In genomic region chr4:115088611-115089338, GRCm38 (mm10) we compare ENCODE assay signal across 9 mouse cellular contexts. TPM values are rescaled to one million over a fixed set of nuclear protein-coding genes. Genes with fewer than 3 reads are reported as not detected.
DNase-seq lines count a peak whose midpoint lies in the region; ATAC-seq and TF ChIP-seq lines count a peak whose summit lies in the region.
"Had no signal": no experiment of that assay in that cellular context is flagged by ENCODE, and none has a peak within 500 bp of the region (broad histone marks: within the 10 kb centered on the region; RNA-seq: fewer than 3 reads in every experiment).

Pdzk1ip1 (plus strand) TSS chr4:115088708.

- peak within 1 kb of the TSS; percentile 48; the same call in 1 of the 2 replicates for H3K9ac ChIP-seq in heart, embryonic 12.5 days
- peak within 1 kb of the TSS; percentile 53 for H3K9ac ChIP-seq in kidney, embryonic 16.5 days (replicated peaks; ENCODE audit: low read length)
- H3K9ac ChIP-seq: neural tube, embryonic 13.5 days had no signal

- 18% methylated on average over 11 of the region's 11 CpGs for WGBS in heart, embryonic 12.5 days
- WGBS in kidney, embryonic 16.5 days: 9% methylated on average over 11 of the region's 11 CpGs

- H3K27me3 ChIP-seq in heart, embryonic 12.5 days (replicated peaks): peaks cover 70% of the 10 kb centered on the region
- H3K27me3 ChIP-seq in kidney, embryonic 16.5 days (ENCODE audit: insufficient read depth, low read length): no peaks in the 10 kb centered on the region

- H3K27ac ChIP-seq in heart, embryonic 12.5 days (ENCODE audit: poor library complexity, severe bottlenecking): peak within 1 kb of the TSS; percentile 25; the same call in 1 of the 2 replicates
- no peak within 1 kb of the TSS for H3K27ac ChIP-seq in bone marrow macrophage, adult 2 months (ENCODE audit: insufficient read depth, low read depth, low read length)
- peak within 1 kb of the TSS; percentile 85 for H3K27ac ChIP-seq in kidney, embryonic 16.5 days (ENCODE audit: low read length)
- H3K27ac ChIP-seq: neural tube, embryonic 13.5 days had no signal

- peak within 1 kb of the TSS; percentile 30 for H3K4me3 ChIP-seq in heart, embryonic 12.5 days
- H3K4me3 ChIP-seq in bone marrow macrophage, adult 2 months (ENCODE audit: insufficient read depth, low read length): peak within 1 kb of the TSS; percentile 45
- H3K4me3 ChIP-seq in kidney, embryonic 16.5 days (ENCODE audit: low read length): peak within 1 kb of the TSS; percentile 37
- H3K4me3 ChIP-seq: neural tube, embryonic 13.5 days had no signal

- intact Hi-C loops in heart, postnatal 36 days (cut with DNase I): loop anchor here (10.0 kb wide), 1 partner anchor 424 kb away; no protein-coding TSS in a partner anchor
- intact Hi-C loops in left cerebral cortex, postnatal 4 days (cut with DNase I): no loop called here
- intact Hi-C loops in gastrocnemius, postnatal 36 days (cut with DNase I): loop anchor here (5.0 kb wide), 1 partner anchor 91 kb away; no protein-coding TSS in a partner anchor

- no peak for TF ChIP-seq POLR2A in bone marrow macrophage, adult 2 months (IDR thresholded peaks at IDR 0.05; ENCODE audit: borderline replicate concordance, low read depth, low read length)

- H3K9me3 ChIP-seq in heart, embryonic 12.5 days (replicated peaks): no peaks in the 10 kb centered on the region
- H3K9me3 ChIP-seq in kidney, embryonic 16.5 days (ENCODE audit: low read length): no peaks in the 10 kb centered on the region
- H3K9me3 ChIP-seq: neural tube, embryonic 13.5 days had no signal

- peak; percentile 74 for ATAC-seq in heart, embryonic 12.5 days (ENCODE audit: insufficient number of reproducible peaks, low FRiP score)
- ATAC-seq in kidney, embryonic 16.5 days (ENCODE audit: low FRiP score, low TSS enrichment): peak; percentile 49

- H3K4me1 ChIP-seq in heart, embryonic 12.5 days (replicated peaks): no peaks in the 10 kb centered on the region; the same call in 1 of the 2 replicates
- H3K4me1 ChIP-seq in bone marrow macrophage, adult 2 months (ENCODE audit: control insufficient read depth, insufficient read depth, low read length): peaks cover 21% of the 10 kb centered on the region
- H3K4me1 ChIP-seq in kidney, embryonic 16.5 days (ENCODE audit: insufficient read depth, low read length): 0 out of 2 replicates have a peak, but pooled peaks cover 18% of the 10 kb centered on the region
- H3K4me1 ChIP-seq: neural tube, embryonic 13.5 days had no signal

- TF ChIP-seq CTCF in bone marrow macrophage, adult 2 months (IDR thresholded peaks at IDR 0.05; ENCODE audit: low read depth, low read length): no peak

- peak within 1 kb of the TSS; percentile 54 for H3K4me2 ChIP-seq in heart, embryonic 12.5 days
- H3K4me2 ChIP-seq in kidney, embryonic 16.5 days (replicated peaks; ENCODE audit: low read depth, low read length): peak within 1 kb of the TSS; percentile 41
- H3K4me2 ChIP-seq: neural tube, embryonic 13.5 days had no signal

- no peaks in the 10 kb centered on the region for H3K36me3 ChIP-seq in heart, embryonic 12.5 days
- H3K36me3 ChIP-seq in kidney, embryonic 16.5 days (ENCODE audit: insufficient read depth, low read length): no peaks in the 10 kb centered on the region
- H3K36me3 ChIP-seq: neural tube, embryonic 13.5 days had no signal

- no peak for DNase-seq in heart, postnatal 36 days
- DNase-seq in lung, postnatal 14 days: peak; percentile 35
- DNase-seq in left cerebral cortex, postnatal 4 days: no peak
- no peak for DNase-seq in gastrocnemius, postnatal 36 days
- no peak for DNase-seq in frontal cortex, adult 2 months (ENCODE audit: extremely low spot score in 1 of 2, low spot score in 1 of 2)

RNA-seq across cellular contexts. Expression of gene Pdzk1ip1, which starts in this region (rescaled TPM):
- 38.8 and 39.2 TPM in 2 replicates for polyA plus RNA-seq in heart, embryonic 12.5 days (2016; fragmentation: Nextera tagmentation; extraction: Ambion mirVana)
- total RNA-seq in heart, postnatal 36 days (2021): not detected
- polyA plus RNA-seq in bone marrow macrophage, adult 2 months (2012; ENCODE audit: insufficient read depth, insufficient read length, missing spikeins): 1.5 and 2.0 TPM in 2 replicates
- 292 and 326 TPM in 2 replicates for polyA plus RNA-seq in kidney, embryonic 16.5 days (2015; fragmentation: Nextera tagmentation; extraction: Ambion mirVana)
- total RNA-seq in left cerebral cortex, postnatal 4 days (2021): under 1 TPM; 0.84 to 0.95 TPM
- not detected for total RNA-seq in gastrocnemius, postnatal 36 days (2021)
- polyA plus RNA-seq in frontal cortex, adult 2 months (2012; rRNA removed): 0.97 and 1.00 TPM in 2 replicates

Comparison
In these comparisons a context has a peak if more than half of its experiments do, and no peak if none do; other contexts are left out.
1. RNA of gene Pdzk1ip1 (polyA plus RNA-seq): 292 to 326 TPM in kidney, embryonic 16.5 days and 38.8 to 39.2 TPM in heart, embryonic 12.5 days; 1.5 to 2.0 TPM in bone marrow macrophage, adult 2 months and 0.97 to 1.00 TPM in frontal cortex, adult 2 months; every median in the first group is over 10 times any median in the second.
2. Peak in every context shown above with its lines, with median percentiles within 50 percentile points of each other: H3K4me3 ChIP-seq.